Mouse (Mus musculus): ENCODE results near the gene Elmod3. TPM values are rescaled to one million over a fixed set of nuclear protein-coding genes. Genes with fewer than 3 reads are reported as not detected.
A peak's percentile ranks its signal among the peaks of the same experiment; 100 is the strongest.

Gene Elmod3
- polyA plus RNA-seq, 1 experiment, result 32.7 TPM

GRCm38 (mm10) chr6:72620920-72621319 is 22.7 kb upstream of the Elmod3 start:
- Histone ChIP-seq H3K4me3 (replicated peaks; ENCODE audit: insufficient read depth, low read depth, low read length) (no peak overlapping the region), H3K27me3 (ENCODE audit: control insufficient read depth, insufficient read depth, low read length) (no peaks in the 10 kb centered on the region), H3K4me1 (ENCODE audit: control insufficient read depth, insufficient read depth, low read length) (no peaks in the 10 kb centered on the region), H3K27ac (ENCODE audit: insufficient read depth, low read length) (no peak overlapping the region)
- no peak for DNase-seq
- no peak for TF ChIP-seq POLR2A (IDR thresholded peaks at IDR 0.05; ENCODE audit: borderline replicate concordance, insufficient read depth, low read length)
- TF ChIP-seq CTCF (IDR thresholded peaks at IDR 0.05; ENCODE audit: borderline replicate concordance, insufficient read depth, low read depth, low read length), result no peak
- WGBS, result 86% methylated on average over 5 of the region's 5 CpGs

DNA sequence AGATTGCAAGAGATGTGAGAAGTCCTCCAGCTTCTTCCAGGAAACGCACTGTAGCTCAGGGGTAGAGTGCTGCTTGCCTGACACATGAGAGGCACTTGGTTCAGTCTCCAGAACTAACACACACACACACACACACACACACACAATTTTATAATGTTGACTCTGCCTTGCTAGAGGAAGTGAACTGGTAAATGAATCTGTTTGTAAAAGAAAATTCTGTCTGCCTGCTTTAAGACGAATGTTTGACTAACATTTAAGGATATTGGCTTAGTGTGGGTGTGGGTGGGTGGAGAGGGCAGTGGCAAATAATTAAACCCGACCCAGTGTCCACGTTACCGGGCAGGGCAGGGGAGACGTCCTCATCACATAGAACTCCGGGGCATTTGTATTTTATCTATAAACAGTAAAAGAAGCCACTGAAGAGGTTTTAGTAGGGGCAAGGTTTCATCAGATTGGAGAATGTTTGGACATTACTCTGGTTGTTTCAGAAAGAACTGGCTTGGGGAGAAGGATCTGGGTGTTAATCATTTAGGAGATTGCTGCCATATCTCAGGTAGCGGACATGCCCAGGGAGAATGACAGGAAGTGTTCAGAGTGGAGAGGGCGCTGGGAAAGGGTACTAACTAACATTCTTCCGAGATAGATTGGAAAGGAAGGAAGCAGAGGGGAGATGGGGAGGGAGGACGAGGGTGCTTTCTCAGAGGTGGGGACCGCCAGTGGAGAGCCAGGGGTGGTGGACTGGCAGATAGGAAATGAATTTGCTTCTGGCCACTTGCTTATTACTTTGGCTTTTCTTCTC is 21.7 kb upstream of the Elmod3 start:
- H3K4me3 ChIP-seq (replicated peaks; ENCODE audit: insufficient read depth, low read depth, low read length), result no peak overlapping the region

DNA sequence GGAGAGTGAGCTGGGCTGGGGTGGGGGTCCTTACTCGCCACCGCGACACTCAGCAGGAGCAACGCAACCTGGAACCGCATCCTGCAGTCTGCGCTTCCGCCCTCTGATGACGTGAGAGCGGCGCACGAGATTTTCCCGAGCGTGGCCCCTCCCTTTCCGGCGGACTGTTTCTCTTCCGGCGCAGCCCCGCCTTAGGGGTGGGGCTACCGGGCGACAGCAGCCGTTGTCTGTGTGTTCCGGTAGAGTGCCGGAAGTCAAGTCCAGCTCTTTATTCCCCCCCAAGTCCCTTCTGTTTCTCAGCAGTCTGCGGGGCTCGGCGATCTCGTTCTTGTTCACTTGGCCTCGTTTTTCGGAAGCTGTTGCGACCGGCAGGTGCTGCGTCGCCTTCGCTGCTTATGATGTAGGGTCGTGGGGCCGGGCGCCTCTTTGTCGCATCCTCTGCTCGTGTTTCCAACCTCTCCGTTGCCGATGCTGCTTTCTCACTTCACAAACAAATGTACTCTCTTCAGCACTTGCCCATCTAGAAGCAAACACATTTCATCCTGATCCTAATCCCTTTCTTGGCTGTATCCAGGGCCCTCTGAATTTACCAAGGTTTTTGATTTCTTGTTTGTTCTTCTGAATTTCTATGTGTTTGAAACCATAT is 18.6 kb upstream of the Elmod3 start, which contains the start of gene Tgoln1:
TSS of gene Tgoln1 (minus strand) at position 358 of the 646 bp plus-strand sequence.
- DNase-seq, result peak; percentile 93 to 94
- peak; percentile 97 for TF ChIP-seq POLR2A (IDR thresholded peaks at IDR 0.05; ENCODE audit: borderline replicate concordance, insufficient read depth, low read length)
- TF ChIP-seq CTCF (IDR thresholded peaks at IDR 0.05; ENCODE audit: borderline replicate concordance, insufficient read depth, low read depth, low read length), result no peak
- Histone ChIP-seq H3K27ac (ENCODE audit: insufficient read depth, low read length) (peak within 1 kb of the TSS; percentile 93), H3K4me3 (replicated peaks; ENCODE audit: insufficient read depth, low read depth, low read length) (peak within 1 kb of the TSS; percentile 80), H3K4me1 (ENCODE audit: control insufficient read depth, insufficient read depth, low read length) (peaks cover 4% of the 10 kb centered on the region; the same call in 1 of the 2 replicates), H3K27me3 (ENCODE audit: control insufficient read depth, insufficient read depth, low read length) (no peaks in the 10 kb centered on the region)
- WGBS, result under 1% methylated on average over 41 of the region's 41 CpGs

More for the DNA sequence above, 21.7 kb upstream of the Elmod3 start:
- TF ChIP-seq CTCF (IDR thresholded peaks at IDR 0.05; ENCODE audit: borderline replicate concordance, insufficient read depth, low read depth, low read length) (no peak), POLR2A (IDR thresholded peaks at IDR 0.05; ENCODE audit: borderline replicate concordance, insufficient read depth, low read length) (no peak)
- Histone ChIP-seq H3K27me3 (ENCODE audit: control insufficient read depth, insufficient read depth, low read length) (no peaks in the 10 kb centered on the region), H3K4me1 (ENCODE audit: control insufficient read depth, insufficient read depth, low read length) (peaks cover 3% of the 10 kb centered on the region; the same call in 1 of the 2 replicates), H3K27ac (ENCODE audit: insufficient read depth, low read length) (no peak overlapping the region)
- DNase-seq, result no peak
- WGBS, result 63% methylated on average over 12 of the region's 12 CpGs

- Histone ChIP-seq H3K4me1 (ENCODE audit: control insufficient read depth, insufficient read depth, low read length) (peaks cover 4% of the 10 kb centered on the region; the same call in 1 of the 2 replicates), H3K27ac (ENCODE audit: insufficient read depth, low read length) (no peak overlapping the region), H3K27me3 (ENCODE audit: control insufficient read depth, insufficient read depth, low read length) (no peaks in the 10 kb centered on the region), H3K4me3 (replicated peaks; ENCODE audit: insufficient read depth, low read depth, low read length) (peak overlapping the region; percentile 80)
- DNase-seq, result peak; percentile 32 to 38
- WGBS, result 18% methylated on average over 25 of the region's 25 CpGs
- no peak for TF ChIP-seq CTCF (IDR thresholded peaks at IDR 0.05; ENCODE audit: borderline replicate concordance, insufficient read depth, low read depth, low read length)
- TF ChIP-seq POLR2A (IDR thresholded peaks at IDR 0.05; ENCODE audit: borderline replicate concordance, insufficient read depth, low read length), result no peak
These were observed 17.6 kb upstream of the Elmod3 start for GRCm38 (mm10) chr6:72615561-72616375.

GRCm38 (mm10) chr6:72615151-72615550 is 16.9 kb upstream of the Elmod3 start:
- Histone ChIP-seq H3K4me1 (ENCODE audit: control insufficient read depth, insufficient read depth, low read length) (peaks cover 4% of the 10 kb centered on the region; the same call in 1 of the 2 replicates), H3K4me3 (replicated peaks; ENCODE audit: insufficient read depth, low read depth, low read length) (peak overlapping the region; percentile 80), H3K27ac (ENCODE audit: insufficient read depth, low read length) (no peak overlapping the region), H3K27me3 (ENCODE audit: control insufficient read depth, insufficient read depth, low read length) (no peaks in the 10 kb centered on the region)
- no peak for DNase-seq
- WGBS, result 39% methylated on average over 2 of the region's 2 CpGs
- TF ChIP-seq CTCF (IDR thresholded peaks at IDR 0.05; ENCODE audit: borderline replicate concordance, insufficient read depth, low read depth, low read length) (no peak), POLR2A (IDR thresholded peaks at IDR 0.05; ENCODE audit: borderline replicate concordance, insufficient read depth, low read length) (no peak)

- DNase-seq, result no peak
- H3K27ac ChIP-seq (ENCODE audit: insufficient read depth, low read length), result no peak overlapping the region
- no peaks in the 10 kb centered on the region for H3K27me3 ChIP-seq (ENCODE audit: control insufficient read depth, insufficient read depth, low read length)
- 51% methylated on average over 4 of the region's 4 CpGs for WGBS
- no peak overlapping the region for H3K4me3 ChIP-seq (replicated peaks; ENCODE audit: insufficient read depth, low read depth, low read length)
- H3K4me1 ChIP-seq (ENCODE audit: control insufficient read depth, insufficient read depth, low read length), result peaks cover 4% of the 10 kb centered on the region; the same call in 1 of the 2 replicates
- TF ChIP-seq POLR2A (IDR thresholded peaks at IDR 0.05; ENCODE audit: borderline replicate concordance, insufficient read depth, low read length) (no peak), CTCF (IDR thresholded peaks at IDR 0.05; ENCODE audit: borderline replicate concordance, insufficient read depth, low read depth, low read length) (no peak)
These were observed 12.0 kb upstream of the Elmod3 start for GRCm38 (mm10) chr6:72610261-72610660.

DNA sequence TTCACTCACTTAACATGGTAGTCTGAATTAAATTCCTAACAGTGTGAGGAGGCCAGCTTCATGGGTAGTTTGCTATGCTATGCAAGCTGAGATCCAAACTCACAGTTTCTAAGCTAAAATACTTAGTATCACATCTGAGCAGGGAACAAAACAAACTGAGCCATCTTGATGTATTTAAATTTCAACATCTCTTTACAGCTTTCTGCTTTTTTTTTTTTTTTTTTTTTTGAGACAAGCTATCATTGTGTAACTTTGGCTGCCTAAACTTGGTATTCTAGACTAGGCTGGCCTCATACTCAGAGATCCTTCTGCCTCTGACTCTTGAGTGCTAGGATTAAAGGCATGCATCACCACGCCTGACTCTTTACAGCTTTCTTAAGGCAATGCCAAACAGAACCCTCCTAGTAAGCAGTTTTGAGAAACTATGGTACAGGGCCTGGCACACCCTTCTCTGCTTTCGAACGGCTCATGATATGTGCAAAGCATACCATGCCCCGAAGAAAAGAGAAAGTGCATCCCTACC is 10.5 kb upstream of the Elmod3 start:
- 85% methylated on average over 4 of the region's 4 CpGs for WGBS
- no peak overlapping the region for H3K27ac ChIP-seq (ENCODE audit: insufficient read depth, low read length)
- H3K27me3 ChIP-seq (ENCODE audit: control insufficient read depth, insufficient read depth, low read length), result no peaks in the 10 kb centered on the region
- TF ChIP-seq POLR2A (IDR thresholded peaks at IDR 0.05; ENCODE audit: borderline replicate concordance, insufficient read depth, low read length) (no peak), CTCF (IDR thresholded peaks at IDR 0.05; ENCODE audit: borderline replicate concordance, insufficient read depth, low read depth, low read length) (no peak)
- H3K4me3 ChIP-seq (replicated peaks; ENCODE audit: insufficient read depth, low read depth, low read length), result no peak overlapping the region
- H3K4me1 ChIP-seq (ENCODE audit: control insufficient read depth, insufficient read depth, low read length), result no peaks in the 10 kb centered on the region
- no peak for DNase-seq

Measured in cerebellum, adult 2 months (tissue).